Mouse (Mus musculus): Measurements from ENCODE around the gene Kcnj6. TPM values are rescaled to one million over a fixed set of nuclear protein-coding genes. Genes with fewer than 3 reads are reported as not detected.

Gene Kcnj6
- polyA plus RNA-seq, 1 experiment from 2014 or later, result 0.21 TPM

DNA sequence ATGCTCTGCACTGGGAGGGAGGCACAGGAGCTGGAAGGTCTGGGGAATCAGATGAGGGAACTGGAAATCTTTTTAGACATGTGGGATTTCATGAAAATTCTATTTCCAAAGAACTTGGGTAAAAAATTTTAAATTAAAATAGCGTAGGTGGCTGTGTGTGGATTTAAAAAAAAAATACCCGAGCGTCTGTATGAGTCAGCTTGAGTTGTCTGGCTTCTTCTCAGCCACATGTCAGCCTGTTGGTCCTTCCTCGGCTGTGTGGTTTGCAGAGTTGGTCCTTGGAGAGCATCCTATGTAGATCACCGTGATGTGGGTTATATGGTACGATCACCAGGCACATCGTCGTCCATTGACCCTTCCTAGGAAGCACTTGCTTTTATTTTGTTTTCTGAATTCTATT lies 114.3 kb downstream of the Kcnj6 start:
- Histone ChIP-seq H3K9ac (no peak overlapping the region), H3K36me3 (no peaks in the 10 kb centered on the region), H3K4me2 (no peak overlapping the region), H3K9me3 (no peaks in the 10 kb centered on the region), H3K27ac (no peak overlapping the region), H3K27me3 (replicated peaks) (no peaks in the 10 kb centered on the region), H3K4me3 (replicated peaks) (no peak overlapping the region), H3K4me1 (no peaks in the 10 kb centered on the region)
- WGBS, result 88% methylated on average over 8 of the region's 8 CpGs
- ATAC-seq (ENCODE audit: insufficient read depth, low FRiP score, low read depth), result no peak

DNA sequence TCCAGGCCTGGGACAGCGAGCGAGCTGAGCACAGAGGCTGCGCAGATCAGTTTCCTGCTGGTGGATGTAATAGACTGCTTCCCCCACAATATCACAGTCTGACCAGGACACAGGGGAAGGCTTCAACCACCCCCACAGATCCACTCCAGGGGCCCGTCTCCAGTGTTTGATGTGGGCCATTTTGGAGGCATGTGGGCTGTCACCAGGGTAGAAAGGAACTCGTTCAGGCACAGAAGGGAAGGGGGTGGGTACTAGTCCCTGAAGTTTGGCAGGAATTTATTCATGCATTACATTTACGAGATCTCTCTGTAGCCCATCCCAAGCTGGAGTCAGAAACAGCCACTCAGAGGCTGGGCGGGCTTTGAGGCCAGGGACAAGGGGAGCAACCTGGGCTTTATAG lies 115.4 kb downstream of the Kcnj6 start:
- WGBS, result 70% methylated on average over 7 of the region's 7 CpGs
- no peaks in the 10 kb centered on the region for H3K36me3 ChIP-seq
- ATAC-seq (ENCODE audit: insufficient read depth, low FRiP score, low read depth), result no peak
- no peaks in the 10 kb centered on the region for H3K4me1 ChIP-seq
- no peak overlapping the region for H3K4me3 ChIP-seq (replicated peaks)
- no peaks in the 10 kb centered on the region for H3K27me3 ChIP-seq (replicated peaks)
- no peak overlapping the region for H3K4me2 ChIP-seq
- H3K9me3 ChIP-seq, result no peaks in the 10 kb centered on the region
- no peak overlapping the region for H3K27ac ChIP-seq
- no peak overlapping the region for H3K9ac ChIP-seq

DNA sequence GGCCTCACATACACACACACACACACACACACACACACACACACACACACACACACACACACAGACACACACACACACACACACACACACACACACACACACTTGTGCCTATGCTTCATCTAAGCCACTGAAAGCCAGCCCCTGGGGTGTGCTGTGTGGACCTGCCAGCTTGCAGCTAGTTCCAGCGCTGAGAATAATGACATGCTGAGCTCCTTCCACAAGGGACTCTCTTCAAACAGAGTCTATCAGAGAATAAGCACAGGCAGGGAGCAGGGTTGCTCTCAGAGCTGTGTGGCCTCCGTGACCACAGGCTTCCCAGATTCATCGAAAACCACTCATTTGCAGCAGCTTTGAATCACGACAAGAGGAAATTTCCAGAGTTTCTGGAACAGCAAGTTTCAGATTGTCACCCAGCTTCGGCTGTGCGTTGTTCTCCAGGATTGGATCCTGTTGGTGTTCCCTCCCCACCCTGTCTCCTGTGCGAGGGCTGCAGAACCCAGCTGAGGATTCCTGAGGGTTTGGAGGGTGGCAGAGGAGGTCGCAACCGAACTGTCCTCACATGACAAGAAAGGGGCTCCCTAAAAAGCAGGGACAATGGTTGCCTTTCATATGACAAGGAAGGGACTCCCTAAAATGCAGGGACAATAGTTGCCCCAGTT lies 124.8 kb downstream of the Kcnj6 start:
- Histone ChIP-seq H3K36me3 (no peaks in the 10 kb centered on the region), H3K4me3 (replicated peaks) (no peak overlapping the region), H3K27ac (no peak overlapping the region), H3K9me3 (no peaks in the 10 kb centered on the region), H3K27me3 (replicated peaks) (no peaks in the 10 kb centered on the region), H3K9ac (no peak overlapping the region), H3K4me2 (no peak overlapping the region), H3K4me1 (no peaks in the 10 kb centered on the region)
- WGBS, result 45% methylated on average over 9 of the region's 9 CpGs
- no peak for ATAC-seq (ENCODE audit: insufficient read depth, low FRiP score, low read depth)

DNA sequence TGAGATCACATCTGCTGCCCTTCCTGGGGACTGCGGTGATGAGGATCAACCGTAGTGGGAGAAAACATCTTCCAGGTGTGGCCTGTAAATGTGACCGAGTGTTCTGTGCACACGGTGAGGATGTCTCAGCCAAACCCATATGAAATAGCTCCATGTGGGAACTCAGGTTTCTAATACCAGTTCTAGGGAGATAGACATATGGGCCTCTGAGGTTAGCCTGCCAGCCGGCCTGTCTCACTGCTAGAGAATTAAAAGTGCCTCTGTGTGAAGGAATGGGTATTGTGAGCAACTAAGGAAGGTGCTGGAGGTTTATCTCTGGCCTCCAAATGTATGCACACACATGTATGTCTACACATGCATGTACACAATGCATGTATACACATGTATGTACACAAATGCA lies 129.1 kb downstream of the Kcnj6 start:
- ATAC-seq (ENCODE audit: insufficient read depth, low FRiP score, low read depth), result no peak
- no peak overlapping the region for H3K27ac ChIP-seq
- no peaks in the 10 kb centered on the region for H3K27me3 ChIP-seq (replicated peaks)
- 76% methylated on average over 5 of the region's 5 CpGs for WGBS
- no peak overlapping the region for H3K4me2 ChIP-seq
- H3K36me3 ChIP-seq, result no peaks in the 10 kb centered on the region
- no peaks in the 10 kb centered on the region for H3K9me3 ChIP-seq
- H3K9ac ChIP-seq, result no peak overlapping the region
- H3K4me3 ChIP-seq (replicated peaks), result no peak overlapping the region
- H3K4me1 ChIP-seq, result no peaks in the 10 kb centered on the region

DNA sequence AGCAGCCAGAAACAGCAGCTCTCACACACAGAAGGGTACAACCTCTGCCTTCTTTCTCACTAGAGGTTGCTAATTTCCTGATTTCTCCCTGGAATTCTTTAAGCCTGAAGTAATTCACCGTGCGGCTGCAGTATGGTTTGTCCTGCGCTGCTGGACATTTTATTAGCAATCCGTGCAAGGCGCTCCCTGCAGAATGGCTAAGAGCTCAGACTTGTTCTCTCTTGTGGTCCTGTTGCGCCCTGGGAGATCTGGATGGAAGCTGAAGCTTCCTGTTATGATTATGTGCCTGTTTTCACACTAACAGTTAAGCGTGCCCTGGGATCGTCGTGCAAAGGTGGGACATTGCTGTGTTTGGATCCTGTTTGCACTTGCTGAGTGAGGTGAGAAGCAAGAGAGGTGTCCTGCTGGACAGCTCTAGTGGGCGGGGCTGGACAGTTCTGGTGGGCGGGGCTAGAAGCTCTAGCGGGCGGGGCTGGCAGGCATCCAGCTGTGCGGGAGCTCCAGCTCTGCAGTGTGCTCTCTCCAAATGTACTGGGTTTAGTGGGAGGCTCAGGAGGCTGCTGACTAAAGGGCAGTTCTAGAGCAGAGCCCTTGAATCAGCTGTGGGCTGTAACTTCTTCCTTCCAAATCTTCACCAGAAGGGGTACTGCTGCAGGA lies 131.1 kb downstream of the Kcnj6 start:
- ATAC-seq (ENCODE audit: insufficient read depth, low FRiP score, low read depth), result no peak

DNA sequence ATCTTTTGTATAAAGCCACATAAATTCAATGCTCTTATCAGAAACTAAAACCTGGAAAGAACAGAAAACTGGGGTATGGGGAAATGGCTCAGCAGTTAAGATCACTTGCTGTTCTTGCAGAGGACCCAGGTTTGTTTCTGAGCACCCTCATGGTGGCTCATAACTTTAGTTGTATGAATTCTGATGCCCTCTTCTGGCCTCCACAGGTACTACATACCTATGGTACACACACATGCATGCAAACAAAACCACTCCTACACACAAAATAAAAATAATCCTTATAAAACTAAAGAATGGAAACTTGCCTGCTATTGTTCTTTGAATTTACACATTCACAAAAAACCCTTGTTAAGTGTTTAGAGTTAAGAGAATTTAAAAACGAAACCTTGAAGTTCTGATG lies 131.7 kb downstream of the Kcnj6 start:
- no peaks in the 10 kb centered on the region for H3K36me3 ChIP-seq
- H3K4me3 ChIP-seq (replicated peaks), result no peak overlapping the region
- no peaks in the 10 kb centered on the region for H3K27me3 ChIP-seq (replicated peaks)
- WGBS, result 77% methylated on average over 1 of the region's 1 CpGs
- no peak for ATAC-seq (ENCODE audit: insufficient read depth, low FRiP score, low read depth)
- no peaks in the 10 kb centered on the region for H3K4me1 ChIP-seq
- no peak overlapping the region for H3K4me2 ChIP-seq
- H3K27ac ChIP-seq, result no peak overlapping the region
- no peak overlapping the region for H3K9ac ChIP-seq
- no peaks in the 10 kb centered on the region for H3K9me3 ChIP-seq

More for the DNA sequence above, 131.1 kb downstream of the Kcnj6 start:
- Histone ChIP-seq H3K9me3 (no peaks in the 10 kb centered on the region), H3K36me3 (no peaks in the 10 kb centered on the region), H3K9ac (no peak overlapping the region), H3K27ac (no peak overlapping the region), H3K4me1 (no peaks in the 10 kb centered on the region), H3K4me3 (replicated peaks) (no peak overlapping the region), H3K4me2 (no peak overlapping the region), H3K27me3 (replicated peaks) (no peaks in the 10 kb centered on the region)
- WGBS, result 42% methylated on average over 14 of the region's 14 CpGs

DNA sequence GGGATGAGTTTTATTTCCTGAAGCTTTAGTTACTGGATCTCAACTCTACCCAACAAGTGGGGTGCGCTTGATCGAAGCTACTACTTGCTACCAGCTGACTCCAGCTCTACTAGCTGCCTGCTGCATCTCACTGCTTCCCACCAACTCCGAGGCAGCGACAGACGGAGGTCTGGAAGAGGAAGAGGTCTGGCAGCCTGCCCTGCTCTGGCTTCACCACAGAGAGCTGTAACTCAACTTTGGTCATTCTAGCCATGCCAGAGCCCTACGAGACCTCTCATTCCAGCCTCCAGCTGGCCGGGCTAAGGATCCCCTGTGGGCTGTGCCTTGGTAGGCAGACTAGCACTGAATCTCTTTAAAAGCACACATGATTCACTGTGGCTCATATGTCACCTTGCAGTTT lies 132.4 kb downstream of the Kcnj6 start:
- no peak for ATAC-seq (ENCODE audit: insufficient read depth, low FRiP score, low read depth)
- Histone ChIP-seq H3K9ac (no peak overlapping the region), H3K4me2 (no peak overlapping the region), H3K36me3 (no peaks in the 10 kb centered on the region), H3K4me1 (no peaks in the 10 kb centered on the region), H3K27me3 (replicated peaks) (no peaks in the 10 kb centered on the region), H3K9me3 (no peaks in the 10 kb centered on the region), H3K4me3 (replicated peaks) (no peak overlapping the region), H3K27ac (no peak overlapping the region)
- 92% methylated on average over 7 of the region's 7 CpGs for WGBS

DNA sequence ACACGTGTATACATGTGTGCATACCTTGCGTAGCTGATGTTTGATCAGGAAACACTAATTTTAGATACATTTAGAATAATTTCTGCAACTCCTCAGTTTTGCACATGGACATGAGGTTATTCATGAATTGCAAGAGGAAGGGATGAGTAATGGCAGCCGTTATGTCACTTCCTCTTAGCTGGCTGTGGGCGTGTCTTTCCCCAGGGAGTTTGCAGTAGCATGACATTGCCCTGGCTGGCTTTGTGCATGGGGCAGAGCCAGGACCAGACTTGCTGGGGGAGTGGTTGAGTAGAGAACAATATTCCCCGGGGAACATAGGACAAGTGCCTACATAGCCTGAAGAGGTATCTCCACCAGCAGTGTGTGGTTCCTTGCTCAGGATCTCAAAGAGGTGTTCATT lies 134.0 kb downstream of the Kcnj6 start:
- H3K4me1 ChIP-seq, result no peaks in the 10 kb centered on the region
- no peak overlapping the region for H3K4me3 ChIP-seq (replicated peaks)
- no peak overlapping the region for H3K9ac ChIP-seq
- no peak overlapping the region for H3K27ac ChIP-seq
- no peak overlapping the region for H3K4me2 ChIP-seq
- 79% methylated on average over 5 of the region's 5 CpGs for WGBS
- no peak for ATAC-seq (ENCODE audit: insufficient read depth, low FRiP score, low read depth)
- H3K36me3 ChIP-seq, result no peaks in the 10 kb centered on the region
- no peaks in the 10 kb centered on the region for H3K9me3 ChIP-seq
- H3K27me3 ChIP-seq (replicated peaks), result no peaks in the 10 kb centered on the region

DNA sequence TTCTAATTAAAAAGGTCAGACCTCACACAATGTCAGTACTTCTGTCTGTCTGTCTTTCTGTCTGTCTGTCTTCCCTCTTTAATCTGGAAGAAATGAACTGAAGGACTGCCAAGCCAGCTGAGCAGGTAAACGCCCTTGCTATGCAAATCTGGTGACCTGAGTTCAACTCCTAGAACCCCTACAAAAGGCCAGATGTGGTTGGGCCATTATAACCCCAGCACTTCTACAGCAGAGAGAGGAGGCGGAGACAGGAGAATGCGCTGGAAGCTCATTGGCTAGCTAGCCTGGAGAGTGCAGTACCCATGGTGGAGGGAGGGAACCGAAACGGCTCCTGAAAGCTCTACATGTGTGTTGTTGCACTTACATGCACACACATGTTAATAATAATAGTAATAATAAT lies 141.5 kb downstream of the Kcnj6 start:
- no peak overlapping the region for H3K27ac ChIP-seq
- ATAC-seq (ENCODE audit: insufficient read depth, low FRiP score, low read depth), result no peak
- no peak overlapping the region for H3K4me2 ChIP-seq
- H3K27me3 ChIP-seq (replicated peaks), result no peaks in the 10 kb centered on the region
- 87% methylated on average over 5 of the region's 5 CpGs for WGBS
- H3K4me3 ChIP-seq (replicated peaks), result no peak overlapping the region
- no peaks in the 10 kb centered on the region for H3K9me3 ChIP-seq
- no peaks in the 10 kb centered on the region for H3K36me3 ChIP-seq
- H3K9ac ChIP-seq, result no peak overlapping the region
- no peaks in the 10 kb centered on the region for H3K4me1 ChIP-seq

DNA sequence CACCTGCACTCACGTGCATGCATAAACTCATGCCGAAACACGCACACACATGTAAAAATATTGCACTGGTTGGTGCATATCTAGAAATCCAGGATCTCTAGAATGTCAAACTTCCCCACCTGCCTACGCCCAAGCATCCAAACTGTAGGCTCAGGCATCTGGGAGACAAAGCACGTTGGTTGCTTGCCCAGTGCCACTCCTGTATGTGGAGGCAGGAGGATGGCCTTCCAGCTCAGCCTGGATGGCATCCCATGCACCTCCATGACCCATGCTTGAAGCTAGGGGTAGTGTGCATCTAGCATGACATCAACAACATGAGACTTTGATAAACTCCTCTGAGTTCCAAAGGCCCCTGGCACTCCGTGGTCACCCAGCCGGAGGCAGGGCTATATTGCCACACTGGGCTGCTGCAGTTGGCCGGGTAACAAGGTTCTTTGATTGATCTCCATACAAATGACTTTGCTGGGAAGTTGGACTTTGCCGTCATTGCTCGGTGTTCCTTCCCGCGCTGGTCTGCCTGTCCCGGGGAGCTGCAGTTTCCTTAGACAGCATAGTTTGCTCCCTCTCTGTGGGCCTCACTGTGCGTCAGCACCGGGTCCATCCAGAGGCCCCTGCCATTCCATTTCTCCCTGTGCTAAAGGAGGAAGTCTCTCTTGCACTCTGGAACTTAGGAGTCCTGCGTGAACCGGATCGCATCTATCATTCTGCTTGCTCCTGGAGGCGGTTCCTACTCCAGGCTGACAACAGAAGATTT lies 144.9 kb downstream of the Kcnj6 start:
- 56% methylated on average over 19 of the region's 19 CpGs for WGBS
- ATAC-seq (ENCODE audit: insufficient read depth, low FRiP score, low read depth), result 0 out of 2 replicates have a peak, but pooled peaks have one; percentile 22
- H3K27me3 ChIP-seq (replicated peaks), result no peaks in the 10 kb centered on the region
- H3K4me2 ChIP-seq, result no peak overlapping the region
- H3K27ac ChIP-seq, result no peak overlapping the region
- H3K36me3 ChIP-seq, result no peaks in the 10 kb centered on the region
- no peak overlapping the region for H3K9ac ChIP-seq
- H3K4me3 ChIP-seq (replicated peaks), result no peak overlapping the region
- H3K9me3 ChIP-seq, result no peaks in the 10 kb centered on the region
- H3K4me1 ChIP-seq, result no peaks in the 10 kb centered on the region

DNA sequence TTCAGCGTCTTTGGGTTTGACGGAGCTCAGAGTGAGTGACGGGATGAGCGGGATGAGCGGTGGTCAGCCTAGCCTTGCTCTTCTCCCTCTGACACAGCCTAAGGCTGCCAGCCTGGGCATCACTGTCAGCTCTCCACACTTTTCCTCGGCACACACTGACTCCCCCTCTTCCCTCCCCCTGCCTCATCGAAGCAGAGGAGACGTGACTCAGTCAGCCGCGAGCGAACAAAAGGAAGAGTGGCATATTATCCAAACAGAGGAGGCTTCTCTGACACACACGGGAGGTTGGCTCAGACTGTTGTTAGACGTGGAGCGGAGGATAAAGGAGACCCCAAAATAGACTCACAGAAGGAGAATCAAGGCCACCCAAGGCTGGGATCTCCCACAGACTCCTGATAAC lies 147.1 kb downstream of the Kcnj6 start:
- H3K27me3 ChIP-seq (replicated peaks), result no peaks in the 10 kb centered on the region
- 43% methylated on average over 14 of the region's 14 CpGs for WGBS
- H3K9ac ChIP-seq, result no peak overlapping the region
- H3K4me1 ChIP-seq, result no peaks in the 10 kb centered on the region
- no peak overlapping the region for H3K27ac ChIP-seq
- no peak overlapping the region for H3K4me3 ChIP-seq (replicated peaks)
- no peaks in the 10 kb centered on the region for H3K9me3 ChIP-seq
- H3K4me2 ChIP-seq, result no peak overlapping the region
- no peak for ATAC-seq (ENCODE audit: insufficient read depth, low FRiP score, low read depth)
- no peaks in the 10 kb centered on the region for H3K36me3 ChIP-seq

DNA sequence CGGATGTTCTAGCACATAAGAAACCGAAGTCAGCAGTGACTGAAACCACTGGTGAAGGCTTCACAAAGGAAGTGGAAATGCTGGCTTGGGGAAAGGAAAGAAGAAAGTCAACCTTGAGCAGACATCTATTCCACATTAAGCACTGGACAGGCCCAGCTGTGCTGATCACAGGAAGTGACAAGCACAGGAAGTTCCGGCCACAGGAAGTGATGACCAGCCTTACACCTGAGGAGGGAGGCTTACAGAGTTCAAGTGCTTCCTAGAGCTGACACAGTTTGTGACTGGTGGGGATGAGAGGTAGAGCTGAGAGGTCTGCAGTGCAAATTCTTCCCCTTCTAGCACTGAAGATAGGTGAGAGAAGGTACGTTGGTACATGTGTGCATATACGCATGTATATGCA lies 151.5 kb downstream of the Kcnj6 start:
- no peak for ATAC-seq (ENCODE audit: insufficient read depth, low FRiP score, low read depth)
- Histone ChIP-seq H3K9me3 (no peaks in the 10 kb centered on the region), H3K4me2 (no peak overlapping the region), H3K27me3 (replicated peaks) (no peaks in the 10 kb centered on the region), H3K4me1 (no peaks in the 10 kb centered on the region), H3K27ac (no peak overlapping the region), H3K9ac (no peak overlapping the region), H3K36me3 (no peaks in the 10 kb centered on the region), H3K4me3 (replicated peaks) (no peak overlapping the region)
- 88% methylated on average over 5 of the region's 5 CpGs for WGBS

Measured in stomach, embryonic 15.5 days (tissue).